Mouse (Mus musculus): ENCODE measurements around the gene Slc44a4. TPM values are rescaled to one million over a fixed set of nuclear protein-coding genes. Genes with fewer than 3 reads are reported as not detected.

Gene Slc44a4
- polyA plus RNA-seq, 1 experiment from 2014 or later = 3.5 TPM

DNA sequence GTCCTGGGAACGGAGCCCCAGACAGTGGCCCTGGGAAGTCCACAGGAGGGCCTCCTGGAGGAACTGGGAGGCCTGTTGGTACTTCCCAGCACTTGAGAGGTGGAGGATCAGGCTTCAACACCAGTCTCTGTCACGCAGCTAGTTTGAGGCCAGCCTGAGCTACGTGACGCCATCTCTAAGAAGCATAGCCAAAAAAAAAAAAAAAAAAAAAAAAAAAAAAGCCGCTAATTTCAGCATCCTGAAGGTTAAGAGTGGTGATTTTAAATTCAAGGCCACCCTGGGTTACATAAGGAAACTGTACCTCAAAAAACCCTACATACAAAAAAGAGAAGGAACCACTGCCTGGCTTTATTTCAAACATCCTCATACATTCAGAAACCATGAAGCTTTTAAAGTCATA lies 10.0 kb downstream of the Slc44a4 start:
- no peak for ATAC-seq
- DNase-seq = no peak
- H3K27me3 ChIP-seq (ENCODE audit: insufficient read depth, low read length) = no peaks in the 10 kb centered on the region
- H3K9ac ChIP-seq (replicated peaks) = no peak overlapping the region
- TF ChIP-seq CTCF (IDR thresholded peaks at IDR 0.05; ENCODE audit: low read depth) = no peak
- no peak for TF ChIP-seq EP300 (IDR thresholded peaks at IDR 0.05; ENCODE audit: low read depth)
- 65% methylated on average over 5 of the region's 5 CpGs for WGBS (ENCODE audit: insufficient replicate concordance)
- H3K4me1 ChIP-seq (ENCODE audit: insufficient read depth) = no peaks in the 10 kb centered on the region; the same call in 1 of the 2 replicates
- no peaks in the 10 kb centered on the region for H3K36me3 ChIP-seq (replicated peaks; ENCODE audit: insufficient read depth, low read length)
- H3K27ac ChIP-seq (ENCODE audit: low read depth) = peak overlapping the region; percentile 26; the same call in 1 of the 2 replicates
- no peak overlapping the region for H3K4me3 ChIP-seq (ENCODE audit: low read depth, low read length)
- H3K9me3 ChIP-seq (ENCODE audit: low read length) = no peaks in the 10 kb centered on the region
- H3K4me2 ChIP-seq (ENCODE audit: low read depth, low read length) = no peak overlapping the region

DNA sequence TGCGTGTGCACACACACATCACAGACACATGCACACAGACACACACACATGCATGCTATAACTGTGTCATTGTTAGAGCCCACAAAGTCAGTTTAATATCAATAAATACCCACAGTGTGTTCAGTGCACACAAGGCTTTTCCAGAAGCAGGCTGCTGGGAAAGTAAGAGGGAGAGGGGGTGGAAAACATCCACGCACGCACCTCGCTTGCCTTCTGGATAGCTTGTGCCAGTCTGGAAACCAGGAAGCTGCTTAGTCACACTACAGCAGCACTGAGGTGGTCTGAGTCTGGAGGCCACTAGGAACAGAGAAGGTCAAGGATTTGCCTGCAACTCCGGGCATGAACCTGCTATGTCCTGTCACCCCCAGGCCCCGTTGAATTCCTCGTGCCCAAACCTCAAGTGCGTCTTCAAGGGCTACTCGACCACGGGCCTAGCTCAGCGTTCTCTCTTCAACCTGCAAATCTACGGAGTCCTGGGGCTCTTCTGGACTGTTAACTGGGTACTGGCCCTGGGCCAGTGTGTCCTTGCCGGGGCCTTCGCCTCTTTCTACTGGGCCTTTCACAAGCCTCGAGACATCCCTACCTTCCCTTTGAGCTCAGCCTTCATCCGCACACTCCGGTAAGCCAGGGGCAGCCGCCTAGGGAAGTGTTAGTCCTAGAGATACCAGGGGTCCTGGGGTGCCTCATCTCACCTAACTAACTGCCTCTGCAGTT lies 13.2 kb downstream of the Slc44a4 start:
- DNase-seq = no peak
- H3K4me2 ChIP-seq (ENCODE audit: low read depth, low read length) = no peak overlapping the region
- WGBS (ENCODE audit: insufficient replicate concordance) = 88% methylated on average over 18 of the region's 18 CpGs

DNA sequence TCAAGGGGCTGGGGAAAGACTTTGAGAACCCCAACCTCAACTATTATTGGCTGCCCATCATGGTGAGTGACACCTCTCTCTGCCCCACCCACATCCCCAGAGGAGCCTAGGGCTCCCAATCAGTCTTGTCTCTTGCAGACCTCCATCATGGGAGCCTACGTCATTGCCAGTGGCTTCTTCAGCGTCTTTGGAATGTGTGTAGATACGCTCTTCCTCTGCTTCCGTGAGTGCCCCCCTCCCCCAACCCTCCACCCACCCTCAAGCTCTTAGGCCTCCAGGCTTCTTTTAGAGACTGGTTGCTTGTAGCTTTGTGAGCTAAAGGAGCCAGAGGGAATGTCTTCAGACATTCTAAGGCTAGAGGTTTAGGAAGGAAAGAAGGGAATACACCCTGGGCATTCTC lies 14.6 kb downstream of the Slc44a4 start:
- Histone ChIP-seq H3K27me3 (ENCODE audit: insufficient read depth, low read length) (no peaks in the 10 kb centered on the region), H3K4me3 (ENCODE audit: low read depth, low read length) (no peak overlapping the region), H3K9ac (replicated peaks) (no peak overlapping the region), H3K27ac (ENCODE audit: low read depth) (no peak overlapping the region), H3K4me2 (ENCODE audit: low read depth, low read length) (no peak overlapping the region), H3K9me3 (ENCODE audit: low read length) (no peaks in the 10 kb centered on the region), H3K4me1 (ENCODE audit: insufficient read depth) (peaks cover 21% of the 10 kb centered on the region), H3K36me3 (replicated peaks; ENCODE audit: insufficient read depth, low read length) (no peaks in the 10 kb centered on the region)
- DNase-seq (no peak), ATAC-seq (no peak)
- TF ChIP-seq CTCF (IDR thresholded peaks at IDR 0.05; ENCODE audit: low read depth) = no peak
- no peak for TF ChIP-seq EP300 (IDR thresholded peaks at IDR 0.05; ENCODE audit: low read depth)
- 74% methylated on average over 4 of the region's 4 CpGs for WGBS (ENCODE audit: insufficient replicate concordance)

More for the DNA sequence above, 13.2 kb downstream of the Slc44a4 start:
- H3K9ac ChIP-seq (replicated peaks) = no peak overlapping the region
- H3K4me1 ChIP-seq (ENCODE audit: insufficient read depth) = peaks cover 13% of the 10 kb centered on the region
- no peak overlapping the region for H3K4me3 ChIP-seq (ENCODE audit: low read depth, low read length)
- TF ChIP-seq EP300 (IDR thresholded peaks at IDR 0.05; ENCODE audit: low read depth) = no peak
- no peak for TF ChIP-seq CTCF (IDR thresholded peaks at IDR 0.05; ENCODE audit: low read depth)
- no peak for ATAC-seq
- H3K27ac ChIP-seq (ENCODE audit: low read depth) = no peak overlapping the region
- no peaks in the 10 kb centered on the region for H3K36me3 ChIP-seq (replicated peaks; ENCODE audit: insufficient read depth, low read length)
- H3K27me3 ChIP-seq (ENCODE audit: insufficient read depth, low read length) = no peaks in the 10 kb centered on the region
- no peaks in the 10 kb centered on the region for H3K9me3 ChIP-seq (ENCODE audit: low read length)

GRCm38 (mm10) chr17:34931061-34931734 lies 16.9 kb downstream of the Slc44a4 start, which contains the start of gene Neu1:
TSS of gene Neu1 (plus strand) at chr17:34931253.
- Histone ChIP-seq H3K9ac (replicated peaks) (peak within 1 kb of the TSS; percentile 79), H3K4me1 (ENCODE audit: insufficient read depth) (peaks cover 30% of the 10 kb centered on the region), H3K36me3 (replicated peaks; ENCODE audit: insufficient read depth, low read length) (peaks cover 5% of the 10 kb centered on the region; the same call in 1 of the 2 replicates), H3K4me2 (ENCODE audit: low read depth, low read length) (peak within 1 kb of the TSS; percentile 98), H3K27me3 (ENCODE audit: insufficient read depth, low read length) (no peaks in the 10 kb centered on the region), H3K4me3 (ENCODE audit: low read depth, low read length) (peak within 1 kb of the TSS; percentile 80), H3K9me3 (ENCODE audit: low read length) (no peaks in the 10 kb centered on the region), H3K27ac (ENCODE audit: low read depth) (peak within 1 kb of the TSS; percentile 66)
- ATAC-seq (peak; percentile 96), DNase-seq (peak; percentile 97)
- TF ChIP-seq CTCF (IDR thresholded peaks at IDR 0.05; ENCODE audit: low read depth) (peak; percentile 89), EP300 (IDR thresholded peaks at IDR 0.05; ENCODE audit: low read depth) (peak; percentile 22; the same call in 1 of the 2 replicates)
- WGBS (ENCODE audit: insufficient replicate concordance) = under 1% methylated on average over 37 of the region's 38 CpGs

DNA sequence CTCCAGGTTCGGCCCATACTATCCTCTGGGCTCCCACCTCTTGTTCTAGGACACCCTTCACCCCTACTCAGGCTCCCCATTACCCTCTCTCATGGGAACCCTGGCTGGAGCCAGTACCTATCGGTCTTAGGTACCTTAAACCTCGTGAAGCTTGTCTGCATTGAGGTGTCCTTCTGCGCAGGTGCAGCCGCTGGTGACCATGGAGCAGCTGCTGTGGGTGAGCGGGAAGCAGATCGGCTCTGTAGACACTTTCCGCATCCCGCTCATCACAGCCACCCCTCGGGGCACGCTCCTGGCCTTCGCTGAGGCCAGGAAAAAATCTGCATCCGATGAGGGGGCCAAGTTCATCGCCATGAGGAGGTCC lies 17.5 kb downstream of the Slc44a4 start:
- Histone ChIP-seq H3K27me3 (ENCODE audit: insufficient read depth, low read length) (no peaks in the 10 kb centered on the region), H3K4me1 (ENCODE audit: insufficient read depth) (peaks cover 30% of the 10 kb centered on the region), H3K9ac (replicated peaks) (peak overlapping the region; percentile 79), H3K36me3 (replicated peaks; ENCODE audit: insufficient read depth, low read length) (peaks cover 5% of the 10 kb centered on the region; the same call in 1 of the 2 replicates), H3K4me2 (ENCODE audit: low read depth, low read length) (peak overlapping the region; percentile 98), H3K27ac (ENCODE audit: low read depth) (peak overlapping the region; percentile 66), H3K4me3 (ENCODE audit: low read depth, low read length) (peak overlapping the region; percentile 80), H3K9me3 (ENCODE audit: low read length) (no peaks in the 10 kb centered on the region)
- ATAC-seq (peak; percentile 9), DNase-seq (no peak)
- no peak for TF ChIP-seq CTCF (IDR thresholded peaks at IDR 0.05; ENCODE audit: low read depth)
- TF ChIP-seq EP300 (IDR thresholded peaks at IDR 0.05; ENCODE audit: low read depth) = no peak
- WGBS (ENCODE audit: insufficient replicate concordance) = 10% methylated on average over 14 of the region's 14 CpGs

DNA sequence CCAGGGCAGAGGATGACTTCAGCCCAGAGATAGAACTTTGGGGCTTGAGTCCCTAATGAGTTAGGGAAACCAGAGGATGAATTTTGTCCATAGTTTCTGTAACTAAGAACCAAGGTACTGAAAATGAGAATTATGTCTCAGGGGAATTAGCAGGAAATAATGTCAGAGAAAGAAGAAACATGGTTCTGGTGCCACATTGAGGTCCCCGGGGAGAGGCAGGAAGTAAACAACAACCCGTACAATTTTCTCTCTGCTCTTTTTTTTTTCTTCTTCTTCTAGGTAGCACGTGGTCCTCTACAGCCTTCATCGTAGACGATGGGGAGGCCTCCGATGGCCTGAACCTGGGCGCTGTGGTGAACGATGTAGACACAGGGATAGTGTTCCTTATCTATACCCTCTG lies 18.0 kb downstream of the Slc44a4 start:
- ATAC-seq (no peak), DNase-seq (no peak)
- Histone ChIP-seq H3K4me1 (ENCODE audit: insufficient read depth) (peaks cover 30% of the 10 kb centered on the region), H3K27me3 (ENCODE audit: insufficient read depth, low read length) (no peaks in the 10 kb centered on the region), H3K36me3 (replicated peaks; ENCODE audit: insufficient read depth, low read length) (peaks cover 5% of the 10 kb centered on the region; the same call in 1 of the 2 replicates), H3K9ac (replicated peaks) (peak overlapping the region; percentile 79), H3K9me3 (ENCODE audit: low read length) (no peaks in the 10 kb centered on the region), H3K27ac (ENCODE audit: low read depth) (no peak overlapping the region), H3K4me3 (ENCODE audit: low read depth, low read length) (peak overlapping the region; percentile 80), H3K4me2 (ENCODE audit: low read depth, low read length) (peak overlapping the region; percentile 98)
- TF ChIP-seq EP300 (IDR thresholded peaks at IDR 0.05; ENCODE audit: low read depth) (no peak), CTCF (IDR thresholded peaks at IDR 0.05; ENCODE audit: low read depth) (no peak)
- WGBS (ENCODE audit: insufficient replicate concordance) = 41% methylated on average over 8 of the region's 8 CpGs

All from liver, postnatal 0 days (tissue).